Mouse (Mus musculus) ES-Bruce4 (cell line): ENCODE measurements around the gene Ksr2.

Source experiments
- CTCF ChIP-seq: IDR thresholded peaks from one replicate; pipeline ENCODE4 v1.8.1; 2011; ENCODE audit warnings: low read depth, low read length
- POLR2A ChIP-seq: IDR thresholded peaks from one replicate; pipeline ENCODE4 v1.8.1; 2011; ENCODE audit warnings: low read length; ENCODE audit not compliant: insufficient read depth

DNA sequence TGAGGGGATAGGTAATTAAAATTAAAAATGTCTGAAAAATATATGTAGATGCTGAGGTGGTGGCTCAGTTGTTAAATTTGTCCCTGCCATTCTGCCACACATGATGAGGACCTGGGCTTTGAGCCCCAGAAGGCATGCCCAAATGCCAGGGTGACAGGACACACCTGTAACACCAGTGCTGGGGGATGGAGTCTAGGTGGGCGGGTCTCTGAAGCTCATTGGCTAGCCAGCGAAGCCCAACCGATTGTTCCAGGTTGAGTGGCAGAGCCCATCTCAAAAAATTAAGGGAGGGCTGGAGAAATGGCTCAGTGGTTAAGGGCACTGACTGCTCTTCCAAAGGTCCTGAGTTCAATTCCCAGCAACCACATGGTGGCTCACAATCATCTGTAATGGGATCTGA, 274.9 kb downstream of the Ksr2 start:
- no peak for TF ChIP-seq POLR2A
- no peak for TF ChIP-seq CTCF
